Mouse (Mus musculus): ENCODE results near the gene E130308A19Rik.

- TF ChIP-seq CTCF (IDR thresholded peaks at IDR 0.05; ENCODE audit: low read depth) (no peak), EP300 (IDR thresholded peaks at IDR 0.05; ENCODE audit: low read depth) (no peak)
Observed at GRCm38 (mm10) chr4:59801489-59801888, 175.5 kb downstream of the E130308A19Rik start, which contains the start of gene Inip.

Measured in heart, postnatal 0 days (tissue).